ENCODE assay signal across 8 mouse cellular contexts in the genomic region with DNA sequence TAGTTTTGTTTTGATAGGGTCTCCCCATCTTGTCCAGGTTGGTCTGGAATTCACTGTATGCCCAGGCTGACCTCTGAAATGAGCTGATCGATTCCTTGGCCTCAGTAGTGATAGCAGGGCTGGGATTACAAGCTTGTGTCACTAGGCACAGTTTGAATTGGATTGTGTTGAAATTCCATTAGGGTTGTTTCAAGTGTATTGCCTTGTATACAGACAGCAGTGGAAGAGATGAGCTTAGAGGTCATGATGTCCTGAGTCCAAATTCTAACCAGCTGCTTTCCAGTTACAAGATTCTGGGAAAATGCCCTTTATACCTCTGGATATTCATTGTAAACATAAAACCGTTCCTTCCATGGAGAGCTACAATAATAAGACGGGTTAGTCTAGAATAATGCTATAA. TPM values are rescaled to one million over a fixed set of nuclear protein-coding genes. Genes with fewer than 3 reads are reported as not detected.
DNase-seq lines count a peak whose midpoint lies in the region; ATAC-seq and TF ChIP-seq lines count a peak whose summit lies in the region.

No protein-coding gene starts in this region.

- no peaks in the 10 kb centered on the region for H3K27me3 ChIP-seq in embryonic facial prominence, embryonic 15.5 days
- no peaks in the 10 kb centered on the region for H3K27me3 ChIP-seq in intestine, postnatal 0 days (replicated peaks; ENCODE audit: control insufficient read depth, insufficient read depth, low read length)
- no peaks in the 10 kb centered on the region for H3K27me3 ChIP-seq in neural tube, embryonic 12.5 days (replicated peaks)

- H3K4me2 ChIP-seq in embryonic facial prominence, embryonic 15.5 days (replicated peaks) = peak overlapping the region; percentile 73
- peak overlapping the region; percentile 90 for H3K4me2 ChIP-seq in intestine, postnatal 0 days (replicated peaks; ENCODE audit: low read depth)
- H3K4me2 ChIP-seq in neural tube, embryonic 12.5 days (replicated peaks) = peak overlapping the region; percentile 80

- WGBS in embryonic facial prominence, embryonic 15.5 days = 20% methylated on average over 3 of the region's 3 CpGs
- 8% methylated on average over 3 of the region's 3 CpGs for WGBS in intestine, postnatal 0 days
- WGBS in neural tube, embryonic 12.5 days = 27% methylated on average over 3 of the region's 3 CpGs

- peak overlapping the region; percentile 81 for H3K27ac ChIP-seq in left cerebral cortex, adult 2 months
- no peak overlapping the region; the same call in 1 of the 2 replicates for H3K27ac ChIP-seq in embryonic facial prominence, embryonic 15.5 days (replicated peaks)
- peak overlapping the region; percentile 82 for H3K27ac ChIP-seq in intestine, postnatal 0 days (ENCODE audit: low read depth, low read length)
- no peak overlapping the region for H3K27ac ChIP-seq in neural tube, embryonic 12.5 days

- peak overlapping the region; percentile 84 for H3K4me3 ChIP-seq in left cerebral cortex, adult 2 months
- H3K4me3 ChIP-seq in embryonic facial prominence, embryonic 15.5 days (replicated peaks) = peak overlapping the region; percentile 77
- H3K4me3 ChIP-seq in intestine, postnatal 0 days (ENCODE audit: low read depth, low read length) = peak overlapping the region; percentile 69
- peak overlapping the region; percentile 67 for H3K4me3 ChIP-seq in neural tube, embryonic 12.5 days

- no peak for DNase-seq in left cerebral cortex, adult 2 months (ENCODE audit: extremely low spot score in 1 of 2, low spot score in 2 of 2)
- no peak for DNase-seq in left cerebral cortex, postnatal 14 days (ENCODE audit: low spot score in 2 of 2)
- no peak for DNase-seq in thymus, postnatal 4 days
- DNase-seq in cerebellum, adult 11 months = no peak

- H3K4me1 ChIP-seq in embryonic facial prominence, embryonic 15.5 days = peaks cover 21% of the 10 kb centered on the region
- H3K4me1 ChIP-seq in intestine, postnatal 0 days (replicated peaks; ENCODE audit: control insufficient read depth, insufficient read depth, low read length) = peaks cover 9% of the 10 kb centered on the region; the same call in 1 of the 2 replicates
- peaks cover 24% of the 10 kb centered on the region for H3K4me1 ChIP-seq in neural tube, embryonic 12.5 days

- H3K9me3 ChIP-seq in embryonic facial prominence, embryonic 15.5 days (replicated peaks) = no peaks in the 10 kb centered on the region
- no peaks in the 10 kb centered on the region for H3K9me3 ChIP-seq in intestine, postnatal 0 days (ENCODE audit: control insufficient read depth)
- H3K9me3 ChIP-seq in neural tube, embryonic 12.5 days = no peaks in the 10 kb centered on the region

- no peak for TF ChIP-seq CTCF in left cerebral cortex, adult 2 months (IDR thresholded peaks at IDR 0.05)
- no peak for TF ChIP-seq CTCF in intestine, postnatal 0 days (IDR thresholded peaks at IDR 0.05; ENCODE audit: low read depth)

- intact Hi-C loops in left cerebral cortex, adult 2 months (cut with DNase I) = no loop called here
- intact Hi-C loops in left cerebral cortex, postnatal 14 days (cut with DNase I) = no loop called here

- ATAC-seq in embryonic facial prominence, embryonic 15.5 days (ENCODE audit: insufficient number of reproducible peaks, low FRiP score, low TSS enrichment, low read depth) = no peak
- no peak for ATAC-seq in intestine, postnatal 0 days
- no peak; the same call in 1 of the 2 replicates for ATAC-seq in neural tube, embryonic 12.5 days (ENCODE audit: low FRiP score, low read depth)
- ATAC-seq in cerebellum, adult (ENCODE audit: insufficient number of reproducible peaks, low FRiP score, low TSS enrichment) = no peak

- peaks cover 3% of the 10 kb centered on the region; the same call in 1 of the 2 replicates for H3K36me3 ChIP-seq in embryonic facial prominence, embryonic 15.5 days
- peaks cover 2% of the 10 kb centered on the region for H3K36me3 ChIP-seq in intestine, postnatal 0 days (ENCODE audit: control insufficient read depth, insufficient read depth)
- H3K36me3 ChIP-seq in neural tube, embryonic 12.5 days = peaks cover 3% of the 10 kb centered on the region; the same call in 1 of the 2 replicates

- H3K9ac ChIP-seq in embryonic facial prominence, embryonic 15.5 days = peak overlapping the region; percentile 55; the same call in 1 of the 2 replicates
- peak overlapping the region; percentile 78 for H3K9ac ChIP-seq in intestine, postnatal 0 days (ENCODE audit: low read depth, low read length)
- H3K9ac ChIP-seq in neural tube, embryonic 12.5 days = peak overlapping the region; percentile 80

RNA-seq across cellular contexts. Expression of a gene that starts 0.9 kb away (rescaled TPM):
- total RNA-seq in left cerebral cortex, adult 2 months (2021) = 10 to 100 TPM; 13.8 to 14.4 TPM
- total RNA-seq in left cerebral cortex, postnatal 14 days (2021) = 10 to 100 TPM; 12.1 to 12.7 TPM
- polyA plus RNA-seq in embryonic facial prominence, embryonic 15.5 days (2015; fragmentation: Nextera tagmentation; extraction: Ambion mirVana) = 52.9 and 54.5 TPM in 2 replicates
- polyA plus RNA-seq in intestine, postnatal 0 days (2015; fragmentation: Nextera tagmentation; extraction: Ambion mirVana) = 45.7 and 47.9 TPM in 2 replicates
- 48.5 and 49.3 TPM in 2 replicates for polyA plus RNA-seq in neural tube, embryonic 12.5 days (2016; fragmentation: Nextera tagmentation; extraction: Ambion mirVana)

RNA-seq across cellular contexts. Expression of a gene that starts 55.3 kb away (rescaled TPM):
- total RNA-seq in left cerebral cortex, adult 2 months (2021) = under 1 TPM; 0.09 to 0.35 TPM
- total RNA-seq in left cerebral cortex, postnatal 14 days (2021) = under 1 TPM; 0.13 to 0.18 TPM
- polyA plus RNA-seq in embryonic facial prominence, embryonic 15.5 days (2015; fragmentation: Nextera tagmentation; extraction: Ambion mirVana) = 5.9 and 8.3 TPM in 2 replicates
- 0.24 and 0.31 TPM in 2 replicates for polyA plus RNA-seq in intestine, postnatal 0 days (2015; fragmentation: Nextera tagmentation; extraction: Ambion mirVana)
- polyA plus RNA-seq in neural tube, embryonic 12.5 days (2016; fragmentation: Nextera tagmentation; extraction: Ambion mirVana) = 0.50 and 0.52 TPM in 2 replicates

RNA-seq across cellular contexts. Expression of a gene that starts 60.0 kb away (rescaled TPM):
- 10 to 100 TPM; 50.8 to 53.9 TPM for total RNA-seq in left cerebral cortex, adult 2 months (2021)
- 10 to 100 TPM; 40.7 to 42.2 TPM for total RNA-seq in left cerebral cortex, postnatal 14 days (2021)
- 52.0 and 52.6 TPM in 2 replicates for polyA plus RNA-seq in embryonic facial prominence, embryonic 15.5 days (2015; fragmentation: Nextera tagmentation; extraction: Ambion mirVana)
- 20.3 and 25.4 TPM in 2 replicates for polyA plus RNA-seq in intestine, postnatal 0 days (2015; fragmentation: Nextera tagmentation; extraction: Ambion mirVana)
- polyA plus RNA-seq in neural tube, embryonic 12.5 days (2016; fragmentation: Nextera tagmentation; extraction: Ambion mirVana) = 58.1 and 58.5 TPM in 2 replicates

Comparison
In these comparisons a context has a peak if more than half of its experiments do, and no peak if none do; other contexts are left out.
1. H3K27ac ChIP-seq: peak in left cerebral cortex, adult 2 months (single experiment) and intestine, postnatal 0 days (single experiment); none in embryonic facial prominence, embryonic 15.5 days (single experiment) and neural tube, embryonic 12.5 days (single experiment).
2. Peak in every context shown above with its lines, with median percentiles within 50 percentile points of each other: H3K4me3 ChIP-seq, H3K4me2 ChIP-seq and H3K9ac ChIP-seq.